Mouse (Mus musculus): ENCODE results near the gene Tmem63c.

The Tmem63c gene

DNA sequence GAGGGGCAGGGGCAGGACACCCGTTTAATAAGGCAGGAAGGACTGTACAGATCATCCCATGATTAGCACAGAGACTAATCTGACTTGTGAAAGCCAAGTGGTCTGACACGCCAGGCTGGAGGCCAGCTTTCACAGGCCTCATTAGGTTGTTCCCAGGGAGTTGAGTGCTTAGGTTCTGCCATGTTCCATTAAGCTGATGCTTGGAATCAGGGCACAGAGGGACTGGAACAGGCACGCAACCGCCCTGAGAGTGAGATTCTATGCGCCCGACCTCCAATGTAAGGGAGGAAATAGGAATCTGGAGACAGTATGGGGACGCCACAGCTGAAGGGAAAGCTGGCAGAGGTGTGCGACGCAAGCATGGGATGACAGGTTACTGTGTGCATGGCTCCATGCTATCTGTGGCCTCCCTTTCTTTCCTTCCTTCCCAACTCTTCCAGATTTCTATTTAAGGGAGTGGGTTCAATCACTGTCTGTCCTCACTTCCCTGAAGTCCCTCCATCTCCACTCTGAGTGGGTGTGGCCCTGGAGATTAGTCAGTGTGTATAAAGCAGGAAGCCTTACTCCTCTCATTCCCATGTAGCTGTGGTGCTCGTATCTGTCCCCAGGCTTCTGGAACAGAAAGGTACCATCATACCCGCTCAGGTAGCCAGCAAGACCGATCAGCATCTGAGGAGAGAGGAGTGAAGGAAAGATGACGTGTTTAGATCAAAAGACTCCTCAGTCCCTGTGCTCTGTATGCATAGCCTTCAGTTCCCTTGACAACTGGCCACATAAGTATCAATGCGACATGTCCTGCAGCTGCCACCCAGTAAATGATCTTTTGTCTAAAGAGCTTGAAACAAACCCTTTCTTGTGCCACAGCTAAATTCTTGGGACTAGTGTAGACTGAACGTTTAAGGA lies 116.5 kb downstream of the Tmem63c start:
- no peak for DNase-seq

DNA sequence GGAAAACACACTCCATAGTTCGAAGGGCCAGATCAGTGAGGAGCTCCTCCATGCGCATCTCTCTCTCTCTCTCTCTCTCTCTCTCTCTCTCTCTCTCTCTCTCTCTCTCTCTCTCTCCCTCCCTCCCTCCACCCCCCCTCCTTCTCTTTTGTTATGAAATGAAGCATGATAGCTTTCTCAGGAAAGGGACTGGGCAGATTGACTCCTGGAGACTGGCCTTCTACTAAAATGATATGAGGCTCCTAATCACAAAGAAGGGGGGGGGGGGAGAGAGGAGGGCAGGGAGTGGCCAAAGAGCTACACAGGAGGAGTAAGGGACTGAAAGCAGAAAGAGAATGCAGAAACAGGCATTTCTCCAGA lies 117.2 kb downstream of the Tmem63c start:
- DNase-seq, result no peak

- no peak for DNase-seq
Measured at GRCm38 (mm10) chr12:87138768-87139167, 117.6 kb downstream of the Tmem63c start.
